ENCODE assay signal across 19 mouse cellular contexts in the genomic region with DNA sequence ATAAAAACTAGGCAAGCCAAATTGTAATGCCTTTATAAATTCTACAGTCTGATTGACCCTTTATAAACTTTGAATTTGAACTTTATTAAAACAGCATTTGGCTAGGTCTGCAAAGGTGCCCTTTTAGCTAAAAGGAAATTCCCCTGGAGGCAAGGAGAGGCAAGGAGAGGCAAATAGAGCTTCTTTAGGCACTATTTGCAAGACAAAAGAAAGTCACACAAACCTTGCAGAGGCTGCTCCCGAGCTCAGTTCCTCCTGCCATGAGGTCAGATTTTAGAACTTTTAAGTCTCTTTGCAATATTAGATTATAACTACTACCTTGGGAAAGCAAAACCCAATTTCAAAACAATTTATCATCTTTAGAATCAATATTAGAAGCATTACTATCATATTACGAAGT. TPM values are rescaled to one million over a fixed set of nuclear protein-coding genes. Genes with fewer than 3 reads are reported as not detected.
"Had no signal": no experiment of that assay in that cellular context is flagged by ENCODE, and none has a peak within 500 bp of the region (broad histone marks: within the 10 kb centered on the region; RNA-seq: fewer than 3 reads in every experiment).

No protein-coding gene starts in this region.

RNA-seq across cellular contexts. Expression of a gene that starts 29.5 kb away (rescaled TPM):
- polyA plus RNA-seq: gonadal fat pad, adult 2 months; heart, embryonic 10.5 days; heart, embryonic 12.5 days; heart, embryonic 14.5 days; heart, embryonic 16.5 days; hindbrain, embryonic 10.5 days; hindbrain, embryonic 12.5 days; hindbrain, embryonic 14.5 days; hindbrain, embryonic 16.5 days; inflammation-experienced regulatory T-cells, adult 6 months; intestine, embryonic 15.5 days; intestine, postnatal 0 days; kidney, embryonic 14.5 days; kidney, embryonic 16.5 days; limb, embryonic 10.5 days; limb, embryonic 12.5 days; liver, embryonic 11.5 days had no signal

RNA-seq across cellular contexts. Expression of a gene that starts 50.9 kb away (rescaled TPM):
- polyA plus RNA-seq: gonadal fat pad, adult 2 months; heart, embryonic 10.5 days; heart, embryonic 12.5 days; heart, embryonic 14.5 days; heart, embryonic 16.5 days; hindbrain, embryonic 10.5 days; hindbrain, embryonic 12.5 days; hindbrain, embryonic 14.5 days; hindbrain, embryonic 16.5 days; inflammation-experienced regulatory T-cells, adult 6 months; intestine, embryonic 15.5 days; intestine, postnatal 0 days; kidney, embryonic 14.5 days; kidney, embryonic 16.5 days; limb, embryonic 10.5 days; limb, embryonic 12.5 days; liver, embryonic 11.5 days; liver, embryonic 13.5 days; liver, embryonic 15.5 days had no signal
